Mouse (Mus musculus) CH12.LX (cell line): ENCODE data around the gene Prr5l. TPM values are rescaled to one million over a fixed set of nuclear protein-coding genes. Genes with fewer than 3 reads are reported as not detected.

ENCODE experiments used
- DNase-seq: peaks from one replicate; pipeline ENCODE4 v3.0.0-alpha.2; 2013; ENCODE audit errors: extremely low read depth
- H3K27ac ChIP-seq: 2 replicates; pipeline ENCODE4 v1.5.1; 2012; ENCODE audit warnings: low read depth, mild to moderate bottlenecking, control low read depth, moderate library complexity; ENCODE audit not compliant: insufficient read depth
- H3K27me3 ChIP-seq: replicated peaks from 2 replicates; pipeline ENCODE3; 2012; ENCODE audit warnings: inconsistent platforms
- H3K36me3 ChIP-seq, 2 experiments: replicated peaks in 1 of 2; 2 replicates each; pipeline versions ENCODE3 to v1.6.1; 2012; ENCODE audit warnings: inconsistent platforms in 1 of 2, low read length in 1 of 2, mild to moderate bottlenecking in 1 of 2, mixed read lengths in 1 of 2, moderate library complexity in 1 of 2; ENCODE audit not compliant: control insufficient read depth in 1 of 2, insufficient read depth in 1 of 2
- H3K4me1 ChIP-seq, 2 experiments: 2 replicates each; pipeline ENCODE4 v1.6.1; 2012; ENCODE audit warnings: inconsistent platforms in 1 of 2, moderate library complexity in 1 of 2; ENCODE audit not compliant: insufficient read depth in 2 of 2, control insufficient read depth in 1 of 2
- H3K4me2 ChIP-seq: 2 replicates; pipeline ENCODE4 v1.6.1; 2012; ENCODE audit warnings: low read depth, mild to moderate bottlenecking, control low read depth; ENCODE audit not compliant: poor library complexity, insufficient read depth, severe bottlenecking
- H3K4me3 ChIP-seq, 3 experiments: fragments of 150-350 bp in 1 of 3; sonication (generic) in 1 of 3; replicated peaks in 1 of 3; 2 replicates each; pipeline versions ENCODE3 to v1.5.1; 2011 to 2012; ENCODE audit warnings: low read depth in 2 of 3, low read length in 2 of 3, mild to moderate bottlenecking in 2 of 3, moderate library complexity in 2 of 3, control low read depth in 1 of 3, improper control_type of control experiment in 1 of 3, inconsistent platforms in 1 of 3, mixed read lengths in 1 of 3; ENCODE audit not compliant: poor library complexity in 1 of 3
- H3K79me2 ChIP-seq: replicated peaks from 2 replicates; pipeline ENCODE4 v1.6.1; 2012; ENCODE audit warnings: mild to moderate bottlenecking, moderate library complexity; ENCODE audit not compliant: control insufficient read depth, poor library complexity, insufficient read depth, severe bottlenecking; ENCODE audit errors: extremely low read depth
- H3K9ac ChIP-seq: 2 replicates; pipeline ENCODE4 v1.6.1; 2012; ENCODE audit warnings: low read depth, mild to moderate bottlenecking, control low read depth, moderate library complexity; ENCODE audit not compliant: insufficient read depth
- H3K9me3 ChIP-seq: replicated peaks from 2 replicates; pipeline ENCODE3; 2012; ENCODE audit warnings: low read length, inconsistent platforms, mixed read lengths
- BHLHE40 ChIP-seq: IDR thresholded peaks from 2 replicates; pipeline ENCODE4 v1.6.1; 2011; ENCODE audit warnings: mild to moderate bottlenecking, low read depth, low read length, improper control_type of control experiment
- CHD1 ChIP-seq: IDR thresholded peaks from 2 replicates; pipeline ENCODE4 v1.6.1; 2012; ENCODE audit warnings: low read depth, low read length, improper control_type of control experiment, inconsistent platforms
- CHD2 ChIP-seq: IDR thresholded peaks from 2 replicates; pipeline ENCODE4 v1.6.1; 2011; ENCODE audit warnings: low read length, improper control_type of control experiment
- CTCF ChIP-seq, 2 experiments: IDR thresholded peaks in 1 of 2; conservative IDR thresholded peaks in 1 of 2; 2 replicates each; pipeline ENCODE4 v1.5.1; 2011 to 2012; ENCODE audit warnings: low read depth in 2 of 2, low read length in 2 of 2, improper control_type of control experiment in 1 of 2, inconsistent platforms in 1 of 2, mild to moderate bottlenecking in 1 of 2, moderate library complexity in 1 of 2
- E2F4 ChIP-seq: IDR thresholded peaks from 2 replicates; pipeline ENCODE4 v1.6.1; 2011; ENCODE audit warnings: low read depth, low read length, improper control_type of control experiment; ENCODE audit not compliant: insufficient replicate concordance
- EP300 ChIP-seq: IDR thresholded peaks from 2 replicates; pipeline ENCODE4 v1.6.1; 2011; ENCODE audit warnings: low read length, improper control_type of control experiment
- ETS1 ChIP-seq: conservative IDR thresholded peaks from 2 replicates; pipeline ENCODE4 v1.6.1; 2012; ENCODE audit warnings: low read depth, mild to moderate bottlenecking, inconsistent platforms, low read length, improper control_type of control experiment, moderate library complexity
- GABPA ChIP-seq: IDR thresholded peaks from 2 replicates; pipeline ENCODE4 v1.6.1; 2012; ENCODE audit warnings: low read depth, low read length, improper control_type of control experiment, inconsistent platforms; ENCODE audit not compliant: insufficient replicate concordance
- HCFC1 ChIP-seq: IDR thresholded peaks from 2 replicates; pipeline ENCODE4 v1.6.1; 2012; ENCODE audit warnings: low read depth, mild to moderate bottlenecking, inconsistent platforms, low read length, improper control_type of control experiment
- IRF4 ChIP-seq: IDR thresholded peaks from 2 replicates; pipeline ENCODE4 v1.6.1; 2014; ENCODE audit warnings: low read depth, mild to moderate bottlenecking, inconsistent platforms, low read length, improper control_type of control experiment
- JUN ChIP-seq: IDR thresholded peaks from 2 replicates; pipeline ENCODE4 v1.6.1; 2011; ENCODE audit warnings: low read depth, mild to moderate bottlenecking, low read length, improper control_type of control experiment, moderate library complexity; ENCODE audit not compliant: insufficient read depth
- JUND ChIP-seq: conservative IDR thresholded peaks from 2 replicates; pipeline ENCODE4 v1.6.1; 2011; ENCODE audit warnings: low read depth, low read length, improper control_type of control experiment
- MAFK ChIP-seq: IDR thresholded peaks from 2 replicates; pipeline ENCODE4 v1.6.1; 2011; ENCODE audit warnings: low read length, improper control_type of control experiment; ENCODE audit not compliant: insufficient replicate concordance
- MAX ChIP-seq: IDR thresholded peaks from 2 replicates; pipeline ENCODE4 v1.6.1; 2011; ENCODE audit warnings: low read length, improper control_type of control experiment
- MEF2A ChIP-seq: IDR thresholded peaks from 2 replicates; pipeline ENCODE4 v1.6.1; 2014; ENCODE audit warnings: low read depth, mild to moderate bottlenecking, inconsistent platforms, low read length, improper control_type of control experiment, borderline replicate concordance
- MXI1 ChIP-seq: IDR thresholded peaks from 2 replicates; pipeline ENCODE4 v1.6.1; 2011; ENCODE audit warnings: mild to moderate bottlenecking, low read depth, low read length, improper control_type of control experiment
- MYC ChIP-seq: IDR thresholded peaks from 2 replicates; pipeline ENCODE4 v1.6.1; 2011; ENCODE audit warnings: low read depth, mild to moderate bottlenecking, improper control_type of control experiment, low read length
- NELFE ChIP-seq: IDR thresholded peaks from 2 replicates; pipeline ENCODE4 v1.6.1; 2011; ENCODE audit warnings: low read depth, low read length, improper control_type of control experiment
- NRF1 ChIP-seq: IDR thresholded peaks from 2 replicates; pipeline ENCODE4 v1.6.1; 2014; ENCODE audit warnings: low read depth, mild to moderate bottlenecking, inconsistent platforms, low read length, improper control_type of control experiment, moderate library complexity
- PAX5 ChIP-seq: IDR thresholded peaks from 2 replicates; pipeline ENCODE4 v1.6.1; 2012; ENCODE audit warnings: low read length, inconsistent platforms, mixed read lengths
- POLR2A ChIP-seq: IDR thresholded peaks from 2 replicates; pipeline ENCODE4 v1.6.1; 2011; ENCODE audit warnings: low read depth, mild to moderate bottlenecking, improper control_type of control experiment, low read length
- POLR2AphosphoS2 ChIP-seq: IDR thresholded peaks from 2 replicates; pipeline ENCODE4 v1.6.1; 2011; ENCODE audit warnings: low read depth, low read length, improper control_type of control experiment
- RAD21 ChIP-seq: IDR thresholded peaks from 2 replicates; pipeline ENCODE4 v1.6.1; 2011; ENCODE audit warnings: low read depth, mild to moderate bottlenecking, low read length, improper control_type of control experiment, moderate library complexity
- SMC3 ChIP-seq: IDR thresholded peaks from 2 replicates; pipeline ENCODE4 v1.6.1; 2011; ENCODE audit warnings: low read depth, low read length, improper control_type of control experiment
- TBP ChIP-seq: conservative IDR thresholded peaks from 2 replicates; pipeline ENCODE4 v1.6.1; 2011; ENCODE audit warnings: low read depth, low read length, improper control_type of control experiment
- TCF12 ChIP-seq: IDR thresholded peaks from 2 replicates; pipeline ENCODE4 v1.6.1; 2014; ENCODE audit warnings: low read depth, mild to moderate bottlenecking, inconsistent platforms, low read length, improper control_type of control experiment
- USF1 ChIP-seq: IDR thresholded peaks from 2 replicates; pipeline ENCODE4 v1.6.1; 2014; ENCODE audit warnings: low read depth, mild to moderate bottlenecking, inconsistent platforms, low read length, improper control_type of control experiment
- USF2 ChIP-seq: conservative IDR thresholded peaks from 2 replicates; pipeline ENCODE4 v1.6.1; 2011; ENCODE audit warnings: low read depth, low read length, improper control_type of control experiment
- ZC3H11A ChIP-seq: IDR thresholded peaks from 2 replicates; pipeline ENCODE4 v1.6.1; 2012; ENCODE audit warnings: low read depth, mild to moderate bottlenecking, inconsistent platforms, low read length, improper control_type of control experiment
- ZKSCAN1 ChIP-seq: IDR thresholded peaks from 2 replicates; pipeline ENCODE4 v1.6.1; 2012; ENCODE audit warnings: low read depth, inconsistent platforms, low read length, improper control_type of control experiment, borderline replicate concordance
- ZMIZ1 ChIP-seq: IDR thresholded peaks from 2 replicates; pipeline ENCODE4 v1.6.1; 2012; ENCODE audit warnings: low read depth, mild to moderate bottlenecking, inconsistent platforms, low read length, improper control_type of control experiment
- dilution Hi-C: fragments of 300-500 bp; cut with MboI; formaldehyde crosslinking; loops from 2 replicates; pipeline ENCODE4 v1.14.3; 2020; ENCODE audit warnings: low sequenced_read_pairs; ENCODE audit not compliant: extremely low pct_unique_long_range_greater_than_20kb, extremely low pct_ligation_motif_present
- in situ Hi-C: fragments of 300-500 bp; cut with MboI; formaldehyde crosslinking; loops from 3 replicates; pipeline ENCODE4 v1.14.3; 2019; ENCODE audit warnings: low sequenced_read_pairs, low pct_ligation_motif_present, low pct_unique_long_range_greater_than_20kb, mixed read lengths
- polyA plus RNA-seq: library from polyadenylated mRNA; unstranded; fragments of >175 nt; gene quantifications from 2 replicates; pipeline ENCODE4 v1.2.1, GENCODE M21; 2012; ENCODE audit warnings: low read depth; ENCODE audit not compliant: insufficient read length
- total RNA-seq, 2 experiments: library from RNA; depleted of rRNA; stranded (reverse); fragments of 300-350 nt in 1 of 2; fragments of >200 nt in 1 of 2; gene quantifications; 2 replicates each; pipeline ENCODE4 v1.2.3; 2012 to 2014

Gene Prr5l
- total and polyA plus RNA-seq, 3 experiments: 0.21 to 0.93 TPM; not detected in 1

- Histone ChIP-seq H3K27me3 (no peaks in the 10 kb centered on the region), H3K4me1 (peaks cover 6 to 23% of the 10 kb centered on the region in 2 experiments)
- in situ Hi-C loops: no loop called here
Observed at GRCm38 (mm10) chr2:101884286-101884685, 1.5 kb upstream of the Prr5l start.

GRCm38 (mm10) chr2:101881471-101882162 lies 1.2 kb downstream of the Prr5l start:
- in situ Hi-C loops (no loop called here), dilution Hi-C loops (no loop called here)
- Histone ChIP-seq H3K9ac (no peak overlapping the region), H3K4me2 (no peak overlapping the region), H3K9me3 (no peaks in the 10 kb centered on the region), H3K79me2 (no peaks in the 10 kb centered on the region), H3K4me3 (no peak overlapping the region), H3K27me3 (peaks cover 5% of the 10 kb centered on the region), H3K27ac (no peak overlapping the region), H3K4me1 (peaks cover 0 to 11% of the 10 kb centered on the region in 2 experiments; a peak in 3 of 4 replicates), H3K36me3 (no peaks in the 10 kb centered on the region)
- DNase-seq: no peak
- TF ChIP-seq JUND: no peak
- no peak for TF ChIP-seq NRF1
- no peak for TF ChIP-seq ZC3H11A
- no peak for TF ChIP-seq POLR2AphosphoS2
- no peak for TF ChIP-seq HCFC1
- TF ChIP-seq CHD1: no peak
- no peak for TF ChIP-seq ETS1
- no peak for TF ChIP-seq EP300
- no peak for TF ChIP-seq ZKSCAN1
- TF ChIP-seq USF1: peak; percentile 21; the same call in 1 of the 2 replicates
- TF ChIP-seq TCF12: no peak
- TF ChIP-seq NELFE: no peak
- TF ChIP-seq E2F4: no peak
- TF ChIP-seq MXI1: no peak
- TF ChIP-seq GABPA: no peak
- 0 out of 2 replicates have a peak, but pooled peaks have one; percentile 14 for TF ChIP-seq MYC
- TF ChIP-seq MAX: no peak; the same call in 1 of the 2 replicates
- TF ChIP-seq TBP: no peak
- no peak for TF ChIP-seq ZMIZ1
- TF ChIP-seq POLR2A: no peak
- no peak for TF ChIP-seq CTCF (conservative IDR thresholded peaks at IDR 0.05 in 1 of 2, IDR thresholded peaks at IDR 0.05 in 1 of 2; ENCODE audit: low read depth in 2 of 2, low read length in 2 of 2)
- 0 out of 2 replicates have a peak, but pooled peaks have one; percentile 20 for TF ChIP-seq USF2
- no peak for TF ChIP-seq MAFK
- no peak for TF ChIP-seq JUN
- no peak for TF ChIP-seq MEF2A
- no peak for TF ChIP-seq PAX5
- TF ChIP-seq IRF4: 0 out of 2 replicates have a peak, but pooled peaks have one; percentile 12
- TF ChIP-seq SMC3: no peak
- TF ChIP-seq CHD2: no peak

More at GRCm38 (mm10) chr2:101884286-101884685, 1.5 kb upstream of the Prr5l start:
- Histone ChIP-seq H3K4me2 (no peak overlapping the region), H3K27ac (no peak overlapping the region), H3K79me2 (no peaks in the 10 kb centered on the region), H3K36me3 (peaks cover 0 to 5% of the 10 kb centered on the region in 2 experiments), H3K9me3 (no peaks in the 10 kb centered on the region), H3K9ac (no peak overlapping the region), H3K4me3 (no peak overlapping the region)
- no peak for TF ChIP-seq MAFK
- no peak for TF ChIP-seq ZC3H11A
- no peak for TF ChIP-seq RAD21
- TF ChIP-seq NRF1: no peak
- TF ChIP-seq JUN: no peak
- TF ChIP-seq BHLHE40: no peak
- TF ChIP-seq MEF2A: no peak
- TF ChIP-seq CHD2: no peak
- TF ChIP-seq PAX5: no peak
- no peak for TF ChIP-seq HCFC1
- TF ChIP-seq POLR2A: no peak
- DNase-seq: no peak
- dilution Hi-C loops: no loop called here
